Mouse (Mus musculus): Measurements from ENCODE around the gene F10. TPM values are rescaled to one million over a fixed set of nuclear protein-coding genes. Genes with fewer than 3 reads are reported as not detected.

The F10 gene
- polyA plus RNA-seq, 1 experiment from 2014 or later: 1.1 TPM

DNA sequence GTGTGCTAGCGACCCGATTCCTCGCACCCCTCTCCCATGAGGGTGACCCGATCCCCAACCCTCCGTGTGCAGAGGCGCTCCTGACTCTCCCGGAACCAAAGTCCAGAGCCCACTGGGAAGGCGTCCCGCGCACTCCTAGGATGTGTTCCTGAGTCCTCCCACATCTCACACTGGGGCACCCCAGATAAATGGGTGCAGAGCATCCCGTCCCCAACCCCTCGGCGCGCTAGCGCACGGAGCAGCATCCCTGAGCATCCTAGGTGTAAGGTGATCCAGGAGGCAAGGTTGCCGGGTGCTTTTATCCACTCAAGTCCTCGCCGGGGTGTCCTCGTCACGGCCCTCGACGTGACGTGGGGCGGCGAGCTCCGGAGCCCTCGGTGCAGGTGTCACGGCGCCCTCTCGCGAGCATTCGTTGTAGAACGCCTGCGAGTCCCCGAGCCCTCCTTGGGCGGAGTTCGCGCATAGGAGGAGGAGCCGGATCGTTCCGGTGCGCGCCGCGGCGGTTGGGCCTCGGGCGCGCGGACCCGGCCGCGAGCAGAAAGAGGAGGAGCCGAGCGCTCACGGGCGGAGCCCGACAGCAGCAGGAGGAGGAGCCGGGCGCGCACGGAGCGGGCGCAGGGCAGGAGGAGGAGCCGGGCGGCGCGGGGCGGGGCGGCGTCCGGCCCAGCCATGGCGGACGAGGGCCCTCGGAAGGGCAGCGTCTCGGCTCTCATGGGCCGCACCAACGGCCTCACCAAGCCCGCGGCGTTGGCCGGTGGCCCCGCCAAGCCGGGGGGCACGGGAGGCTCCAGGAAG is 68.2 kb downstream of the F10 start, which contains the start of the genes Pcid2 and Cul4a:
TSS of gene Pcid2 (minus strand) at position 373 of the 795 bp plus-strand sequence.
TSS of gene Cul4a (plus strand) at position 535 of the 795 bp plus-strand sequence.
- peak; percentile 82 for TF ChIP-seq CTCF (IDR thresholded peaks at IDR 0.05; ENCODE audit: low read depth)
- no peak for TF ChIP-seq EP300 (optimal IDR thresholded peaks at IDR 0.05)
- Histone ChIP-seq H3K4me1 (replicated peaks; ENCODE audit: control insufficient read depth, insufficient read depth) (peaks cover 3% of the 10 kb centered on the region; the same call in 1 of the 2 replicates), H3K4me2 (replicated peaks; ENCODE audit: low read depth) (peak within 1 kb of the TSS; percentile 93), H3K27ac (replicated peaks) (peak within 1 kb of the TSS; percentile 97), H3K9ac (ENCODE audit: low read length) (peak within 1 kb of the TSS; percentile 99), H3K27me3 (ENCODE audit: control insufficient read depth, insufficient read depth, low read length) (no peaks in the 10 kb centered on the region), H3K36me3 (ENCODE audit: control insufficient read depth, insufficient read depth, low read length) (no peaks in the 10 kb centered on the region; the same call in 1 of the 2 replicates), H3K4me3 (ENCODE audit: low read depth, low read length) (peak within 1 kb of the TSS; percentile 95), H3K9me3 (ENCODE audit: control insufficient read depth, low read length) (no peaks in the 10 kb centered on the region)
- DNase-seq (ENCODE audit: low spot score) (peak; percentile 99), ATAC-seq (ENCODE audit: low FRiP score, low TSS enrichment) (peak; percentile 96)
- WGBS: under 1% methylated on average over 69 of the region's 87 CpGs

DNA sequence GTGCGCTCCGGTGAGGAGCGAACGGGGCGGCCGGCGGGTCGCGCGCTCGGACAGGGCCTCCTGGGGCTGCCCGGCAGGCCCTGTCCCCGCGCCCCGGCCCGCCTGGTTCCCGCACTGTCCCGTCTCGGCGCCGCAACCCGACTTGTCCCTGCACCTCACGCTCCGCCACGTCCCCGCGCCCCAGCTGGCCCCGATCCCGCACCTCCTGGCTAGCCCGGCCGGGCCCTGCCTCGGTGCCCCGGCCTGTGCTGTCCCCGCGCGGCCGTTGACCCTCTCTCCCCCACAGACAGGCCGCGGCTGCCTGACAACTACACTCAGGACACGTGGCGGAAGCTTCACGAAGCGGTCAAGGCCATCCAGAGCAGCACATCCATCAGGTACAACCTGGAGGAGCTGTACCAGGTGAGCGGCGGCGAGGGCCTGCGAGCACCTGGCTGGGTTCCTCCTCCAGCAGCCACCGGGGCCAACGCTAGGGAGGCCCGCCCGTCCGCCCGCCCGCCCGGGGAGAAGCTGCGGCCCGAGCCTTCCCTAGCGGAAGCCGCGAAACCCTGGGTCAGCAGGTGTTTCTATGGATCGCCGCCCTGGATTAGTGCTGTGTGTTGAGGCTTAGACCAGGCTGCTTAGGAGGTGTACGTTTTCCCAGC is 68.9 kb downstream of the F10 start:
- TF ChIP-seq CTCF (IDR thresholded peaks at IDR 0.05; ENCODE audit: low read depth): no peak; the same call in 1 of the 2 replicates
- no peak for TF ChIP-seq EP300 (optimal IDR thresholded peaks at IDR 0.05)
- no peaks in the 10 kb centered on the region; the same call in 1 of the 2 replicates for H3K36me3 ChIP-seq (ENCODE audit: control insufficient read depth, insufficient read depth, low read length)
- no peaks in the 10 kb centered on the region for H3K27me3 ChIP-seq (ENCODE audit: control insufficient read depth, insufficient read depth, low read length)
- DNase-seq (ENCODE audit: low spot score): peak; percentile 75
- peak overlapping the region; percentile 99 for H3K9ac ChIP-seq (ENCODE audit: low read length)
- H3K4me3 ChIP-seq (ENCODE audit: low read depth, low read length): peak overlapping the region; percentile 95
- peaks cover 3% of the 10 kb centered on the region; the same call in 1 of the 2 replicates for H3K4me1 ChIP-seq (replicated peaks; ENCODE audit: control insufficient read depth, insufficient read depth)
- H3K27ac ChIP-seq (replicated peaks): peak overlapping the region; percentile 95
- ATAC-seq (ENCODE audit: low FRiP score, low TSS enrichment): peak; percentile 60
- peak overlapping the region; percentile 93 for H3K4me2 ChIP-seq (replicated peaks; ENCODE audit: low read depth)
- H3K9me3 ChIP-seq (ENCODE audit: control insufficient read depth, low read length): no peaks in the 10 kb centered on the region
- WGBS: under 1% methylated on average over 59 of the region's 63 CpGs

Other genes starting within 250 kb of the F10 start
- 9.6 TPM in 2 replicates for gene Mcf2l, start 163.5 kb upstream of the F10 start, polyA plus RNA-seq (2015; fragmentation: Nextera tagmentation; extraction: Ambion mirVana)
- 0.12 TPM in 1 of 2 replicates, not detected in the other for gene F7, start 11.3 kb upstream of the F10 start, polyA plus RNA-seq (2015; fragmentation: Nextera tagmentation; extraction: Ambion mirVana)
- 6.7 and 7.4 TPM in 2 replicates for gene Proz, start 23.6 kb downstream of the F10 start, polyA plus RNA-seq (2015; fragmentation: Nextera tagmentation; extraction: Ambion mirVana)
- gene Pcid2, start 68.2 kb downstream of the F10 start, polyA plus RNA-seq (2015; fragmentation: Nextera tagmentation; extraction: Ambion mirVana): 13.9 and 15.1 TPM in 2 replicates
- 47.1 and 52.6 TPM in 2 replicates for gene Cul4a, start 68.3 kb downstream of the F10 start, polyA plus RNA-seq (2015; fragmentation: Nextera tagmentation; extraction: Ambion mirVana)
- 260 and 278 TPM in 2 replicates for gene Lamp1, start 121.9 kb downstream of the F10 start, polyA plus RNA-seq (2015; fragmentation: Nextera tagmentation; extraction: Ambion mirVana)
- gene Grtp1, start 163.3 kb downstream of the F10 start, polyA plus RNA-seq (2015; fragmentation: Nextera tagmentation; extraction: Ambion mirVana): 30.6 and 31.8 TPM in 2 replicates
- gene Adprhl1, start 216.9 kb downstream of the F10 start, polyA plus RNA-seq (2015; fragmentation: Nextera tagmentation; extraction: Ambion mirVana): 0.42 and 0.50 TPM in 2 replicates

All from stomach, postnatal 0 days (tissue).